Mouse (Mus musculus): ENCODE results near the gene Gnmt.

DNA sequence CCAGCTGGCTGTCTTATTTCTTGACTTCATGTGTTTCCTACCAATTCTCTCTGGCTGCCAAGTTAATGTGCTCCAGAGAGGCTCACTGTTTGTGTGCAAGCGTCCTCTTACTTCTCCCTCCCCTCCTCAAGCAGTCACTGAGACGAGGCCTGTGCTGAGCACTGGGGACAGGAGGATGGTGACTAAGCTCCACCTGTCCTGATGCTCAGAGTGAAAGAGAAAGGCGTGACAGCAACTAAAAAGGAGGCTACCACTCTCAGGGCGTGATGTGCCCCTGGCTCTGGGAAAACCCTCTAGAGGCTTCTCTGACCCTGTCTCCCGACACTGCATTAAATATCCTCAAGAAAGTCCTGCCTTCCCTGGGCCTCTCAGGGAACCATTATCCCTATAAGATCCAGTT is 20.3 kb upstream of the Gnmt start:
- TF ChIP-seq POLR2A (IDR thresholded peaks at IDR 0.05; ENCODE audit: low read depth, low read length): no peak
- TF ChIP-seq CTCF (IDR thresholded peaks at IDR 0.05; ENCODE audit: borderline replicate concordance, insufficient read depth, low read length): no peak

Data from embryonic fibroblast, embryonic 13.5 days (primary cell).